Mouse (Mus musculus) MEL (cell line): ENCODE data around the gene Rnase13. TPM values are rescaled to one million over a fixed set of nuclear protein-coding genes. Genes with fewer than 3 reads are reported as not detected.

Experiments used
- DNase-seq: peaks from one replicate; pipeline ENCODE4 v3.0.0; 2011; ENCODE audit warnings: low read depth, low spot score
- H3K27ac ChIP-seq: 2 replicates; pipeline ENCODE4 v1.5.1; 2012; ENCODE audit warnings: low read depth, mild to moderate bottlenecking, control low read depth, low read length, moderate library complexity; ENCODE audit not compliant: control insufficient read depth
- H3K27me3 ChIP-seq, 2 experiments: fragments of 150-350 bp in 1 of 2; sonication (generic) in 1 of 2; 2 replicates each; pipeline ENCODE4 v1.6.1; 2012; ENCODE audit warnings: low read length in 2 of 2, mild to moderate bottlenecking in 2 of 2, improper control_type of control experiment in 1 of 2, moderate library complexity in 1 of 2; ENCODE audit not compliant: insufficient read depth in 2 of 2, control insufficient read depth in 1 of 2
- H3K36me3 ChIP-seq, 2 experiments: 2 replicates each; pipeline ENCODE4 v1.6.1; 2012 to 2014; ENCODE audit warnings: low read length in 2 of 2, improper control_type of control experiment in 1 of 2, inconsistent platforms in 1 of 2, mild to moderate bottlenecking in 1 of 2; ENCODE audit not compliant: insufficient read depth in 2 of 2, control insufficient read depth in 1 of 2
- H3K4me1 ChIP-seq, 2 experiments: fragments of 150-350 bp in 1 of 2; sonication (generic) in 1 of 2; 2 replicates each; pipeline ENCODE4 v1.6.1; 2012; ENCODE audit warnings: low read length in 2 of 2, improper control_type of control experiment in 1 of 2, mild to moderate bottlenecking in 1 of 2; ENCODE audit not compliant: insufficient read depth in 2 of 2, control insufficient read depth in 1 of 2
- H3K4me3 ChIP-seq, 2 experiments: fragments of 150-350 bp in 1 of 2; sonication (generic) in 1 of 2; 2 replicates each; pipeline ENCODE4 v1.5.1; 2012; ENCODE audit warnings: low read depth in 2 of 2, low read length in 2 of 2, mild to moderate bottlenecking in 2 of 2, moderate library complexity in 2 of 2, control low read depth in 1 of 2, improper control_type of control experiment in 1 of 2; ENCODE audit not compliant: control insufficient read depth in 1 of 2, insufficient read depth in 1 of 2
- H3K79me2 ChIP-seq: 2 replicates; pipeline ENCODE4 v1.6.1; 2012; ENCODE audit warnings: mild to moderate bottlenecking, low read length, moderate library complexity; ENCODE audit not compliant: control insufficient read depth, poor library complexity, insufficient read depth
- H3K9ac ChIP-seq: 2 replicates; pipeline ENCODE4 v1.6.1; 2012; ENCODE audit warnings: low read depth, mild to moderate bottlenecking, control low read depth, low read length, moderate library complexity; ENCODE audit not compliant: control insufficient read depth, poor library complexity, severe bottlenecking
- H3K9me3 ChIP-seq: fragments of 150-350 bp; sonication (generic); replicated peaks from 2 replicates; pipeline ENCODE4 v1.6.1; 2012; ENCODE audit warnings: mild to moderate bottlenecking, low read length, improper control_type of control experiment, moderate library complexity; ENCODE audit not compliant: insufficient read depth
- CHD2 ChIP-seq: IDR thresholded peaks from 2 replicates; pipeline ENCODE4 v1.6.1; 2011; ENCODE audit warnings: low read length, improper control_type of control experiment
- CTCF ChIP-seq, 3 experiments: IDR thresholded peaks in 2 of 3; conservative IDR thresholded peaks in 1 of 3; 2 replicates each; pipeline ENCODE4 v1.5.1; 2011 to 2012; ENCODE audit warnings: low read length in 3 of 3, low read depth in 2 of 3, mild to moderate bottlenecking in 2 of 3, improper control_type of control experiment in 1 of 3, inconsistent platforms in 1 of 3, mixed read lengths in 1 of 3, moderate library complexity in 1 of 3; ENCODE audit not compliant: control insufficient read depth in 1 of 3, insufficient read depth in 1 of 3, poor library complexity in 1 of 3, severe bottlenecking in 1 of 3
- E2F4 ChIP-seq: IDR thresholded peaks from 2 replicates; pipeline ENCODE4 v1.6.1; 2011; ENCODE audit warnings: low read depth, low read length, improper control_type of control experiment, borderline replicate concordance
- EP300 ChIP-seq, 2 experiments: IDR thresholded peaks; 2 replicates each; pipeline ENCODE4 v1.6.1; 2011; ENCODE audit warnings: improper control_type of control experiment in 2 of 2, low read length in 2 of 2, low read depth in 1 of 2, mild to moderate bottlenecking in 1 of 2
- GABPA ChIP-seq: IDR thresholded peaks from 2 replicates; pipeline ENCODE4 v1.6.1; 2012; ENCODE audit warnings: low read depth, mild to moderate bottlenecking, inconsistent platforms, low read length, improper control_type of control experiment, moderate library complexity
- GATA1 ChIP-seq: IDR thresholded peaks from 2 replicates; pipeline ENCODE4 v1.6.1; 2011; ENCODE audit warnings: low read depth, low read length, improper control_type of control experiment
- KAT2A ChIP-seq: conservative IDR thresholded peaks from 2 replicates; pipeline ENCODE4 v1.6.1; 2012; ENCODE audit warnings: low read depth, low read length, improper control_type of control experiment, inconsistent platforms
- MAX ChIP-seq: IDR thresholded peaks from 2 replicates; pipeline ENCODE4 v1.6.1; 2011; ENCODE audit warnings: low read length, improper control_type of control experiment
- MEF2A ChIP-seq: IDR thresholded peaks from 2 replicates; pipeline ENCODE4 v1.6.1; 2014; ENCODE audit warnings: low read depth, mild to moderate bottlenecking, inconsistent platforms, low read length, improper control_type of control experiment; ENCODE audit not compliant: poor library complexity, insufficient replicate concordance, severe bottlenecking; ENCODE audit errors: extremely low read depth
- MYB ChIP-seq: IDR thresholded peaks from 2 replicates; pipeline ENCODE4 v1.6.1; 2011; ENCODE audit warnings: mild to moderate bottlenecking, low read depth, low read length, improper control_type of control experiment
- NRF1 ChIP-seq: IDR thresholded peaks from 2 replicates; pipeline ENCODE4 v1.6.1; 2014; ENCODE audit warnings: low read depth, mild to moderate bottlenecking, inconsistent platforms, low read length, improper control_type of control experiment, moderate library complexity; ENCODE audit not compliant: poor library complexity, insufficient read depth, severe bottlenecking
- POLR2A ChIP-seq, 2 experiments: IDR thresholded peaks; 2 replicates each; pipeline ENCODE4 v1.6.1; 2011 to 2012; ENCODE audit warnings: low read length in 2 of 2, mild to moderate bottlenecking in 2 of 2, control low read depth in 1 of 2, improper control_type of control experiment in 1 of 2, low read depth in 1 of 2, moderate library complexity in 1 of 2; ENCODE audit not compliant: control insufficient read depth in 1 of 2, insufficient read depth in 1 of 2, poor library complexity in 1 of 2
- POLR2AphosphoS2 ChIP-seq: IDR thresholded peaks from 2 replicates; pipeline ENCODE4 v1.6.1; 2011; ENCODE audit warnings: low read length, improper control_type of control experiment
- RCOR1 ChIP-seq: IDR thresholded peaks from 2 replicates; pipeline ENCODE4 v1.6.1; 2012; ENCODE audit warnings: low read depth, mild to moderate bottlenecking, inconsistent platforms, low read length, improper control_type of control experiment
- SMC3 ChIP-seq: IDR thresholded peaks from 2 replicates; pipeline ENCODE4 v1.6.1; 2011; ENCODE audit warnings: low read depth, low read length, improper control_type of control experiment
- TAL1 ChIP-seq: IDR thresholded peaks from 2 replicates; pipeline ENCODE4 v1.6.1; 2012; ENCODE audit warnings: mild to moderate bottlenecking, inconsistent platforms, low read length, moderate library complexity, mixed read lengths
- TCF12 ChIP-seq: IDR thresholded peaks from 2 replicates; pipeline ENCODE4 v1.6.1; 2014; ENCODE audit warnings: low read depth, mild to moderate bottlenecking, inconsistent platforms, low read length, improper control_type of control experiment, moderate library complexity
- USF2 ChIP-seq, 2 experiments: IDR thresholded peaks; 2 replicates each; pipeline ENCODE4 v1.6.1; 2011 to 2012; ENCODE audit warnings: improper control_type of control experiment in 2 of 2, low read length in 2 of 2, borderline replicate concordance in 1 of 2, inconsistent platforms in 1 of 2, low read depth in 1 of 2, mild to moderate bottlenecking in 1 of 2; ENCODE audit not compliant: insufficient read depth in 1 of 2
- ZC3H11A ChIP-seq: IDR thresholded peaks from 2 replicates; pipeline ENCODE4 v1.6.1; 2012; ENCODE audit warnings: low read depth, mild to moderate bottlenecking, inconsistent platforms, low read length, improper control_type of control experiment
- ZKSCAN1 ChIP-seq: IDR thresholded peaks from 2 replicates; pipeline ENCODE4 v1.6.1; 2012; ENCODE audit warnings: low read depth, mild to moderate bottlenecking, inconsistent platforms, low read length, improper control_type of control experiment, moderate library complexity
- ZMIZ1 ChIP-seq: IDR thresholded peaks from 2 replicates; pipeline ENCODE4 v1.6.1; 2012; ENCODE audit warnings: low read depth, mild to moderate bottlenecking, inconsistent platforms, low read length, improper control_type of control experiment, moderate library complexity
- polyA plus RNA-seq, 2 experiments: library from polyadenylated mRNA; stranded (reverse) in 1 of 2; unstranded in 1 of 2; fragments of >175 nt in 1 of 2; fragments of >200 nt in 1 of 2; gene quantifications; 2 replicates each; pipeline versions ENCODE4 v1.2.1 to v1.2.4; 2012; ENCODE audit warnings: low replicate concordance in 2 of 2, low read depth in 1 of 2; ENCODE audit not compliant: insufficient read length in 2 of 2, insufficient read depth in 1 of 2, missing spikeins in 1 of 2
- total RNA-seq: library from RNA; depleted of rRNA; stranded (reverse); fragments of 300-350 nt; gene quantifications from 2 replicates; pipeline ENCODE4 v1.2.3, GENCODE M21; 2012

The Rnase13 gene
- total and polyA plus RNA-seq, 3 experiments: not detected

DNA sequence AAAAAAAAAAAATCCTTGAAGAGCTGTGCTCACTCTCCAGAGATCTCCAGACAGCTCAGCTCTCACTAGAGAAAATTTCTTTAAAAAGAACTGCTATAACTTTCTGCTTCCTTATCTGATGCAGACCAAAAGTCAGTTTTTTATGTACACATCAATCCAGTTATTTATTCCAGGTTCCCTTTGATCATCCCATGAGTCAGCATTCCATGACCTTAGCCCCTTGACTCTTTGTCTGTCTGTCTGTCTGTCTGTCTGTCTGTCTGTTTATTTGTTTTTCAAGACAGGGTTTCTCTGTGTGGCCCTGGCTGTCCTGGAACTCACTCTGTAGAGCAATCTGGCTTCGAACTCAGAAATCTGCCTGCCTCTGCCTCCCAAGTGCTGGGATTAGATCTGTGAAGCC is 23.2 kb downstream of the Rnase13 start:
- Histone ChIP-seq H3K79me2 (no peaks in the 10 kb centered on the region), H3K27me3 (no peaks in the 10 kb centered on the region), H3K4me3 (no peak overlapping the region)
- no peak for TF ChIP-seq ZMIZ1
- TF ChIP-seq GABPA: no peak
- no peak for TF ChIP-seq NRF1
- TF ChIP-seq E2F4: no peak
- no peak for TF ChIP-seq POLR2A (IDR thresholded peaks at IDR 0.05; ENCODE audit: control insufficient read depth in 1 of 2, insufficient read depth in 1 of 2, low read depth in 1 of 2, low read length in 2 of 2, poor library complexity in 1 of 2)
- no peak for TF ChIP-seq MEF2A
- TF ChIP-seq ZKSCAN1: no peak
- no peak for TF ChIP-seq MYB
- TF ChIP-seq, all 39 proteins: peak for 0
- no peak for DNase-seq
- peaks cover 3 to 11% of the 10 kb centered on the region in 2 experiments; a peak in 3 of 4 replicates for H3K4me1 ChIP-seq
- no peaks in the 10 kb centered on the region for H3K9me3 ChIP-seq
- peaks cover 0 to 6% of the 10 kb centered on the region in 2 experiments; a peak in 2 of 4 replicates for H3K36me3 ChIP-seq
- H3K9ac ChIP-seq: no peak overlapping the region
- H3K27ac ChIP-seq: no peak overlapping the region

DNA sequence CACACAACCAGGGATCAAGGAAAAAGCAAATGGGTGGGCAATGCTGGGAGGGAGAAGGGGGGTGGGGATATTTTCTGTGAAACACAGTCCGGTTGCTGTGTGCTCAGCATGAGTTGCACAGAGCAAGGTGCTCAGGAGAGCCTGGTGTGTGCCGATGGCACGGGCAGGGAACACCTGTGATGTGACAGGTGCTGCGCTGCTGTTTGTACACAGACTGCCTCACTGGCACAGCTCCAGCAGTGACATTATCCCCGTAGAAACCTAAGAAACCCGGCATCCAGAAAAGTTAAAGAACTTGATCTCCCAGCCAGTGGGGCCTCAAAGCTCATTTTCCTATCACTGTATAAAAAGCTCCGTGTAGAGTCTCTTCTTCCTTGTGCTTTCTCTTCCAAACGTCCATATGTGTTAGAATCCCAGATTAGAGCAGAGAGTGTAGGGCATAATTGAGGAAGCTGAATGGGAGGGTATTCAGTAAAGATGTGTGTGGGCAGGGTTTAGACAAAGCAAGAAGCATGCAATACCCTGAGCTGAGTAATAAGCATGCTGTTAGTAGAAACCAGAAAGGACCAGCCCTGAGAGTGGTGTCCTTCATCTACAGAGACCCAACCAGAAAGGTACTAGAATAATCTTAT is 25.9 kb downstream of the Rnase13 start:
- Histone ChIP-seq H3K9me3 (no peaks in the 10 kb centered on the region), H3K36me3 (peaks cover 0 to 8% of the 10 kb centered on the region in 2 experiments; a peak in 2 of 4 replicates), H3K27me3 (no peaks in the 10 kb centered on the region), H3K79me2 (no peaks in the 10 kb centered on the region), H3K9ac (no peak overlapping the region), H3K4me1 (peaks cover 3 to 17% of the 10 kb centered on the region in 2 experiments; a peak in 3 of 4 replicates), H3K27ac (no peak overlapping the region), H3K4me3 (no peak overlapping the region)
- TF ChIP-seq ZC3H11A (no peak), GATA1 (no peak), POLR2AphosphoS2 (no peak), MEF2A (no peak), MAX (no peak)
- DNase-seq: peak; percentile 30

- TF ChIP-seq USF2 (IDR thresholded peaks at IDR 0.05; ENCODE audit: borderline replicate concordance in 1 of 2, insufficient read depth in 1 of 2, low read depth in 1 of 2, low read length in 2 of 2) (no peak), KAT2A (no peak), SMC3 (no peak), ZC3H11A (no peak), RCOR1 (no peak), CTCF (IDR thresholded peaks at IDR 0.05 in 2 of 3, conservative IDR thresholded peaks at IDR 0.05 in 1 of 3; ENCODE audit: control insufficient read depth in 1 of 3, insufficient read depth in 1 of 3, low read depth in 2 of 3, low read length in 3 of 3, poor library complexity in 1 of 3, severe bottlenecking in 1 of 3) (no peak), TCF12 (peak; percentile 58), CHD2 (no peak), TAL1 (peak; percentile 64), GATA1 (peak; percentile 45; the same call in 1 of the 2 replicates), MYB (no peak), EP300 (IDR thresholded peaks at IDR 0.05; ENCODE audit: low read depth in 1 of 2, low read length in 2 of 2) (peak in 1 of 2 experiments; percentile 75; a peak in 3 of 4 replicates)
- Histone ChIP-seq H3K4me3 (no peak overlapping the region), H3K79me2 (no peaks in the 10 kb centered on the region), H3K9ac (no peak overlapping the region), H3K27ac (no peak overlapping the region), H3K4me1 (peaks cover 3 to 17% of the 10 kb centered on the region in 2 experiments; a peak in 3 of 4 replicates), H3K9me3 (no peaks in the 10 kb centered on the region), H3K36me3 (peaks cover 0 to 8% of the 10 kb centered on the region in 2 experiments; a peak in 2 of 4 replicates), H3K27me3 (no peaks in the 10 kb centered on the region)
- DNase-seq: peak; percentile 52
Measured at GRCm38 (mm10) chr14:51896019-51896418, 26.6 kb downstream of the Rnase13 start.
